Mouse (Mus musculus) lung, postnatal 0 days (tissue): Measurements from ENCODE around the gene Acin1.

Experiments
- CTCF ChIP-seq: IDR thresholded peaks from 2 replicates; pipeline ENCODE4 v1.5.1; 2016; ENCODE audit warnings: antibody characterized with exemption, mild to moderate bottlenecking
- EP300 ChIP-seq: IDR thresholded peaks from 2 replicates; pipeline ENCODE4 v1.6.1; 2016; ENCODE audit warnings: antibody characterized with exemption, mild to moderate bottlenecking, control low read depth

DNA sequence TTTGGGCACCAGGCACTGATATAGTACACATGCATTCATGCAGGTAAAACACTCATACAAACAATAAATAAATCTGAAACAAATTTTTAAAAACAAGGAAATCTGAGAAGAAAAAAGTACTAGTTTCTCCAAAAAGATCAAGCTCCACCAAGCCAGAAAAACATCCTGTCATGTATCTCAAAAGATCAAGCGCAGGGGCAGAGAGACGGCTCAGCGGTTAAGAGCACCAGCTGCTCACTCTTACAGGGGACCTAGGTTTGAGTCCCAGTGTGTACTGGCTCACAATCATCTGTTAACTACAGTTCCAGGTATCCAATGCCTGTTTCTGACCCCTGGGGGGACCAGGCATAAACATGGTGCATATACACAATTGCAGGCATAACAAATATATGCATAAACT, 4.3 kb downstream of the Acin1 start:
- TF ChIP-seq CTCF: no peak
- TF ChIP-seq EP300: no peak
